Mouse (Mus musculus): ENCODE results near the gene Bsdc1. TPM values are rescaled to one million over a fixed set of nuclear protein-coding genes. Genes with fewer than 3 reads are reported as not detected.
"Not testable (repeated sequence)": the region's sequence is repeated elsewhere in the genome, so short reads cannot be mapped to it uniquely, and the experiment has no call there.

Bsdc1 gene
- polyA plus RNA-seq, 1 experiment from 2014 or later, result 30.3 TPM

GRCm38 (mm10) chr4:129525338-129525737, 64.0 kb downstream of the Bsdc1 start:
- H3K27me3 ChIP-seq, result no peaks in the 10 kb centered on the region
- H3K4me2 ChIP-seq (replicated peaks), result no peak overlapping the region
- 88% methylated on average over 5 of the region's 5 CpGs for WGBS
- H3K27ac ChIP-seq, result no peak overlapping the region
- no peaks in the 10 kb centered on the region for H3K9me3 ChIP-seq
- ATAC-seq (ENCODE audit: low FRiP score, low read depth), result no peak
- H3K4me3 ChIP-seq, result no peak overlapping the region
- peaks cover 94% of the 10 kb centered on the region for H3K36me3 ChIP-seq
- no peaks in the 10 kb centered on the region for H3K4me1 ChIP-seq
- no peak overlapping the region for H3K9ac ChIP-seq

GRCm38 (mm10) chr4:129525889-129526288, 64.5 kb downstream of the Bsdc1 start:
- Histone ChIP-seq H3K9me3 (no peaks in the 10 kb centered on the region), H3K27me3 (no peaks in the 10 kb centered on the region), H3K36me3 (peaks cover 94% of the 10 kb centered on the region), H3K4me2 (replicated peaks) (no peak overlapping the region), H3K27ac (no peak overlapping the region), H3K9ac (no peak overlapping the region), H3K4me1 (no peaks in the 10 kb centered on the region), H3K4me3 (no peak overlapping the region)
- 80% methylated on average over 3 of the region's 3 CpGs for WGBS
- no peak for ATAC-seq (ENCODE audit: low FRiP score, low read depth)

- not testable (repeated sequence) for H3K4me2 ChIP-seq (replicated peaks); H3K27ac ChIP-seq; H3K9ac ChIP-seq; ATAC-seq (ENCODE audit: low FRiP score, low read depth); H3K4me1 ChIP-seq; H3K9me3 ChIP-seq; H3K27me3 ChIP-seq; H3K4me3 ChIP-seq
- 92% methylated on average over 6 of the region's 6 CpGs for WGBS
- H3K36me3 ChIP-seq, result peaks cover 90% of the 10 kb centered on the region
These were observed 67.5 kb downstream of the Bsdc1 start for GRCm38 (mm10) chr4:129528901-129529300.

Other genes starting within 250 kb of the Bsdc1 start
- 6.1 and 7.9 TPM in 2 replicates for gene C77080, start 200.2 kb upstream of the Bsdc1 start, polyA plus RNA-seq (2015; fragmentation: Nextera tagmentation; extraction: Ambion mirVana)
- 3.3 TPM in 2 replicates for gene Sync, start 174.0 kb upstream of the Bsdc1 start, polyA plus RNA-seq (2015; fragmentation: Nextera tagmentation; extraction: Ambion mirVana)
- gene Rbbp4, start 126.2 kb upstream of the Bsdc1 start, polyA plus RNA-seq (2015; fragmentation: Nextera tagmentation; extraction: Ambion mirVana), result 491 and 502 TPM in 2 replicates
- gene Zbtb8os, start 125.9 kb upstream of the Bsdc1 start, polyA plus RNA-seq (2015; fragmentation: Nextera tagmentation; extraction: Ambion mirVana), result 43.4 and 44.0 TPM in 2 replicates
- 14.6 and 14.8 TPM in 2 replicates for gene Zbtb8a, start 83.5 kb upstream of the Bsdc1 start, polyA plus RNA-seq (2015; fragmentation: Nextera tagmentation; extraction: Ambion mirVana)
- 1.9 TPM in 2 replicates for gene Zbtb8b, start 20.7 kb upstream of the Bsdc1 start, polyA plus RNA-seq (2015; fragmentation: Nextera tagmentation; extraction: Ambion mirVana)
- gene Tssk3, start 29.4 kb downstream of the Bsdc1 start, polyA plus RNA-seq (2015; fragmentation: Nextera tagmentation; extraction: Ambion mirVana), result not detected in 2 replicates
- not detected in 2 replicates for gene Fam229a, start 29.6 kb downstream of the Bsdc1 start, polyA plus RNA-seq (2015; fragmentation: Nextera tagmentation; extraction: Ambion mirVana)
- 957 and 1,008 TPM in 2 replicates for gene Marcksl1, start 52.0 kb downstream of the Bsdc1 start, polyA plus RNA-seq (2015; fragmentation: Nextera tagmentation; extraction: Ambion mirVana)
- 244 and 251 TPM in 2 replicates for gene Hdac1, start 81.1 kb downstream of the Bsdc1 start, polyA plus RNA-seq (2015; fragmentation: Nextera tagmentation; extraction: Ambion mirVana)
- gene Lck, start 112.1 kb downstream of the Bsdc1 start, polyA plus RNA-seq (2015; fragmentation: Nextera tagmentation; extraction: Ambion mirVana), result 11.1 and 12.1 TPM in 2 replicates
- 4.5 and 5.1 TPM in 2 replicates for gene Fam167b, start 117.0 kb downstream of the Bsdc1 start, polyA plus RNA-seq (2015; fragmentation: Nextera tagmentation; extraction: Ambion mirVana)
- gene Eif3i, start 139.1 kb downstream of the Bsdc1 start, polyA plus RNA-seq (2015; fragmentation: Nextera tagmentation; extraction: Ambion mirVana), result 285 and 288 TPM in 2 replicates
- gene Tmem234, start 139.1 kb downstream of the Bsdc1 start, polyA plus RNA-seq (2015; fragmentation: Nextera tagmentation; extraction: Ambion mirVana), result 211 and 218 TPM in 2 replicates
- 1.7 and 2.3 TPM in 2 replicates for gene Dcdc2b, start 152.7 kb downstream of the Bsdc1 start, polyA plus RNA-seq (2015; fragmentation: Nextera tagmentation; extraction: Ambion mirVana)
- 28.6 and 30.2 TPM in 2 replicates for gene Iqcc, start 157.5 kb downstream of the Bsdc1 start, polyA plus RNA-seq (2015; fragmentation: Nextera tagmentation; extraction: Ambion mirVana)
- 48.5 and 51.7 TPM in 2 replicates for gene Ccdc28b, start 162.4 kb downstream of the Bsdc1 start, polyA plus RNA-seq (2015; fragmentation: Nextera tagmentation; extraction: Ambion mirVana)
- gene Txlna, start 179.5 kb downstream of the Bsdc1 start, polyA plus RNA-seq (2015; fragmentation: Nextera tagmentation; extraction: Ambion mirVana), result 97.5 and 102 TPM in 2 replicates
- 15.0 and 17.4 TPM in 2 replicates for gene Kpna6, start 211.2 kb downstream of the Bsdc1 start, polyA plus RNA-seq (2015; fragmentation: Nextera tagmentation; extraction: Ambion mirVana)
- gene Tmem39b, start 235.3 kb downstream of the Bsdc1 start, polyA plus RNA-seq (2015; fragmentation: Nextera tagmentation; extraction: Ambion mirVana), result 14.4 and 16.1 TPM in 2 replicates